Mouse (Mus musculus): ENCODE measurements around the gene Ranbp6. TPM values are rescaled to one million over a fixed set of nuclear protein-coding genes. Genes with fewer than 3 reads are reported as not detected.

Gene Ranbp6
- 10 to 100 TPM; 14.1 to 14.3 TPM for total RNA-seq (2021)

DNA sequence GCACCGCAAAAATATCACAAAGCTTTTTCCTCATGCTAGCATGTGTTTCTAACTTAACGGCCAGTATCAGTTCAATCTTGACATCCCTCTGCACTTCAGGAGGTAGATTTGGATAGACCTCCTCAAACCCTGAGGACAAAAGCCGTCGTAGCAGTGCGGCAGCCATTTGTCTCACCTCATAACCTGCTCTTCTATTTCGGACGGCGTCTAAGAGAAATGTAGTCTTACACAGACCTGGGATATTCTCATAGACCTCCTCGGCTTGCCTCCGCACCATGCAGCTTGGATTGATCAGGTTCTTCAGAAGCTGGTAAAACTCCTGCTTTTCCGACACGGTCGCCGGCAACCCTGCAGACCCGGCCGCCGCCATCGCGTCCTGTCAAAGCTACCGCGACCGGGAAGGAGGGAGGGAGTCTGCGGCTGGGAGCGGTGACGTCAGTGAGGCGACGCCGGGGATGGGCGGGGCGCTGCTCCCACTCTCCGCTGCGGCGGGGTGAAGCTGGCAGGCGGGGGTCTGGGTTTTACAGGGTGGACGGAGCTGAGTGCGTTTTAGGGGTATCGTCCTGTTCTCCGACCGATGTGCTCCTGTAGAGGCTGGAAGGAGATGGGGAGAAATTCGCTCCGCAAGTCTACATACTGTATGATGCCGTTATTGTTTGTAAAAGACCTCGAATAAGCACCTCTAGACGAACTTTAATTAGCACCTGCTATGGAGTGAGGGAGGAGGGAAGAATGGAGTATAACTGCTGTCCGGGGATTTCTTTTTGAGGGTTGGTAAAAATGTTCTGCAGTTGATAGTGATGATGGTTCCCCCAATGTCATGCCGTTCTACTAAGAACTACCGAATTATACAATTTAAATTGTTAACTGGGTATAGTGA lies at the start of gene Ranbp6:
Gene Ranbp6 (minus strand): TSS at position 394 of the 880 bp plus-strand sequence.
- DNase-seq = peak; percentile 94

GRCm38 (mm10) chr19:29860816-29861215 lies 48.0 kb upstream of the Ranbp6 start:
- DNase-seq = no peak

DNA sequence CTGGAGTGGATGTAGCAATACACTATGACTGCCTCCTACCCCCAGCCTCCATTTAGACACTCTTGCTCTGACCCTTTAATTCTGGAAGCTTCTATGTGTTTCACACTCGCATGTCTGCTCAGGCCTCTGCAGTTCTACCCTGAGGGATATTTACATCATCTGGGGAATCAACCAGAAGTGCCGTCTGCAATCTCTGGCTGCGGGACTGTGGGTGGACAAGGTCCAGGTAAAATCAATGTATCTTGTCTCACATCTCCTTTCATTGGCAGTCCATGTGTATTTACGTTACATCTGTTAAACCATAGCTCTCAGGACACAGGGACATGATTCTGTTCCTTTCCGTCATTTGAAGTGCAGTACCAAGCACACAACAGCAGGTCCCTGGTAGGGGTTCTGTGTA lies 44.5 kb upstream of the Ranbp6 start:
- no peak for DNase-seq

- DNase-seq = no peak
Measured at GRCm38 (mm10) chr19:29853711-29854110, 40.9 kb upstream of the Ranbp6 start.

GRCm38 (mm10) chr19:29851036-29851690 lies 38.4 kb upstream of the Ranbp6 start:
- DNase-seq = no peak

DNA sequence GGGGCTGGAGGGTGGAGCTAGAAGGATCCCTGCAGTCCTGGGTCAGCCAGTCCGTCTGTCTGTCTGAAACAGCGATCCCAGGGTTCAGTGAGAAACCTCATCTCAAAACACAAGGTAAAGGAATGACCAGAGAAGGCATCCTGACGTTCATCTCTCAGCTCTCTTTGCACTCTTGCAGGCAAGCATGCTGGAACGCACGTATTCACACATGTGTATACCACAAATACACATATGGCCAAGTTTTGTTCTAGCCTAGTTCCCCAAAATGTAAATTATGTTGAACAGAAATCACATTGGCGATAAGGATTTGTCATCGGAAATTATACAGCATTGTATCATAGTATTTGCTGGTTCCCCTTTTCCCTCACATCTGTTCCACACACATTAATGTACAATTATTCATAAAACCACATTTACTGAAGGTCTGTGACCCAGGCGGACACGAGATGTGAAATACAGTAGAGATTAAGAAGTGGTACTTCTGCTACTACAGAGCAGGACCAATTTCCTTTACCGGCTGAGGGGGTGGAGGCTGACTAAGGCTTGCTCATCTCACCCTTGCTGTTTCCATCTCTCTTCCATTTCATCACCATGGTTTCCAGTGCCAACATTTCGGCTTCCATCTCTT lies 37.3 kb upstream of the Ranbp6 start:
- no peak for DNase-seq

DNA sequence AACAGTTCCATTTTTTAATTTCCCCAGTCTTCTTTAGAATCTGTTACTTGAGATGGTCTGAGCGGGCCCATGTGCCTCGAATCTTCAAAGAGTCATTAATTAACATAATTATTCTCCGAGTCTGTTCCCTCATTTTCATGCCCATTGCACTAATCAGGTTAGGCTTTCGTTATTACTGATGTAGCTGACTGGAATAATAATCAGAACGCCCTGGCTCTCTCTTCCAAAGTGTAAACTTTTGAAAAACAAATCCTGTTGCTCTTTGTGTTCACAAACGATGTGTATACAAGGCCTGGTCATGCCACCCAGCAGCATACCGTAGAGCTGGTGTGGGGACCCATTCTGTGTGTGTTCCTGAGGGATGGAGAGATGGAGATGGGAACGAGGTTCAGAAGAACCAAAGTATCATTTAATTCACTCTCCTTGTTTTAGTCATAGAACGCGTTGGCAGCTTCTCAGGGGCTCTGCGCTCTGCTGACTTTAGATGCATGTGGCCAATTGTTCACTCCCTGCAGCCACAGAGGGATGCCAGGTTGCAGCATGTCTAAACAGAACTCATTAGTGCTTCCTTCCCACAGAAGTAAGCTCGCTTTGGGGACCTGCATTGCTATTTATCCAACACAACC lies 31.4 kb upstream of the Ranbp6 start:
- no peak for DNase-seq

GRCm38 (mm10) chr19:29843641-29844035 lies 30.9 kb upstream of the Ranbp6 start:
- no peak for DNase-seq

DNA sequence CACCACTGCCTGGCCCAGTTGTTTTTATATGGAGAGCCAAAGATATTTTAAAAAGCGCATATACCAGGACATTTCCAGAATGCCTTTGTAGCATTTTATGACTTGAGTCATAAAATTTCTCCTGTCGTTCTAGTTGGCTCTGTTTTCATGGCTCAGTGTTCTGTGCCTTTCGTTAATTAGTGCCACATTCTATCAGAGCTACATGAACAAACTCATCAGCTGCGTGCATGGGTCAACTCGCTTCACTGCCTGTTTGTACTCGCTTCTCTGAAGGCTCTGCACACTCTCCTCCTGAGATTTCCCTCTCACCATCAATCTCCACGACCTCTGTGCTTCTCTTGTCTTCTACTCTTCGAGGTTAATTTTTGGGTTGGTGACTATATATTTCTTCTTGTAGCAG lies 30.2 kb upstream of the Ranbp6 start:
- no peak for DNase-seq

DNA sequence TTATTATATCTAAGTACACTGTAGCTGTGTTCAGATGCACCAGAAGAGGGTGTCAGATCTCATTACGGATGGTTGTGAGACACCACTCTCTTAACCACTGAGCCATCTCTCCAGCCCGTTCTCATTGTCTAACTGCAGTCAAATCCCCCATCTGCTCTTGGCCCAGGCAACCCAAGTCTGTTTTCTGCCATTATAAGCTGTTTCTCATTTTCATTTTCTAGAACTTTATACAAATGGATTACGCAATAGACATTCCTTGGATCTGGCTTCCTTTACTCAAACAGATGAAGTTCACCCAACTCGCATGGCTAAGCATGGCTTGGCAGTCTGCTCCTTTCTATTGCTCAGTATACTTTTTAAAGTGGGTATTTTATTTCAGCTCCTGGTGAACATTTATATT lies 27.9 kb upstream of the Ranbp6 start:
- DNase-seq = no peak

- no peak for DNase-seq
Measured at GRCm38 (mm10) chr19:29838636-29839135, 25.9 kb upstream of the Ranbp6 start.

DNA sequence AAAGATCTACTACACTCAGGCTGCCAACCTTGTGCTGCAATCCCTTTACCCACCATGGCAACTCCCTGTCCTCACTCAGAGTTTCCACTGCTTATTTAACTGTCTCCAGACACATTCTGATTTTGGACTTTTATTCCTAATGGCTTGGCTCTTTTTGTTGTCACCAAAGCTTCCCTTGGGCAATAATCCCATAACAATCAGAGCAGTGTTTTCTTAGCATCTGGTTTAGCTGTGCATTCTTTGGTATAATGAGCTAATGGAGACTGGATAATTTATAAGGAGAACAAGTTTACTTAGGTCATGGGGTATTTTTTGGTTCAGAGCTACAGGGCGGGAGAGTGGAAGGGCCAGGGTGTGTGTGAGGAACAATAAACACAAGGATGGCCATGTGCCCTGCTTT lies 25.4 kb upstream of the Ranbp6 start:
- DNase-seq = no peak

DNA sequence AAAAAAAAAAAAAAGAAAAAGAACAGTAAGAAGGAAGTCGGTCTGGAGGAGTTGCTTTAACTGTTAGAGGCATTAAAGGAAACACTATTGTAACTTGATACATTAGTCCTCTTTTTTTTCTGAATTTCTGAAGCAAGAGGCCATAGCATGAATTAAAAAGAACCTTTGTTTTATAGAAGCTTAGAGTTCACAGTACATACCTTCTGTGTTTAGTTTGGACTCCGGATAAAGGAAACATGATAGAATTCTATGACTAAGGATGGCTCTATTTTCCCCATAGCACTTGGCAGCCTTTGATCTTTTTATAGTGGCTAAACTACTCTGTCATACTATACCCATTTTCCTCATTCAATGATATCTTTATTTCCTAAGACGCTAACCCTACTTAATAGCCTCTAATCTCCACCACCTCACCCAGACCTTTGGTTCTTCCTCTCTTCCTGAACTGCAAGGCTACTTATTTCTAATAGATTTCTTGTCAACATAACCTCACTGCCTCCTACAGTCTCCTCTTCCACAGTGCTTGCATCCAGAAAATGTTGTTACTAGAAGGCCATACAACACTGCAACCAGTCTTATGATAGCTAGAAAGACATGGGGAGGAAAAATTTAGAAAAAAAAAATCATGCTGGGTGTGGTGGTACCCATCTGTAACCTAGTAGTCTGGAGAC lies 22.7 kb upstream of the Ranbp6 start:
- no peak for DNase-seq

- no peak for DNase-seq
Measured at GRCm38 (mm10) chr19:29830911-29831310, 18.1 kb upstream of the Ranbp6 start.

- no peak for DNase-seq
Measured at GRCm38 (mm10) chr19:29828558-29828957, 15.8 kb upstream of the Ranbp6 start.

GRCm38 (mm10) chr19:29826686-29827085 lies 13.9 kb upstream of the Ranbp6 start:
- peak; percentile 44 for DNase-seq

DNA sequence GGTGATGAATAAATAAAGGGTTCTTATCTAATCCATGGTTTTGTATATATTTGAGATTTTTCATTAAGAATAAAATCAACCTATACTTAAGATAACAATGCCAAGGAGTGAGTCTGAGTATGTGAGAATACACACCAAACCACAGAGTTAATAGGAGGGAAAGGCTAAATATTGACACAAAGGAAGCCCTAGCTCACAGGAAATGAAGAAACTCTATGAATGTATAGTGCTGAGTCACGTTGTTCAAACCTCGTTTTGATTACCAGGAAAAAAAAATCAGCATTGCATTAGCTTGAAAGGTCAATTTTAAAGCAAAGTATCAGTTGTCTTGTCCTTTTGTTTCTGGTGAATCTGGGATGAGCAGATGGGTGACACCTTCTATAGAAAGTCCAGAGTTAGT lies 12.2 kb upstream of the Ranbp6 start:
- DNase-seq = no peak

DNA sequence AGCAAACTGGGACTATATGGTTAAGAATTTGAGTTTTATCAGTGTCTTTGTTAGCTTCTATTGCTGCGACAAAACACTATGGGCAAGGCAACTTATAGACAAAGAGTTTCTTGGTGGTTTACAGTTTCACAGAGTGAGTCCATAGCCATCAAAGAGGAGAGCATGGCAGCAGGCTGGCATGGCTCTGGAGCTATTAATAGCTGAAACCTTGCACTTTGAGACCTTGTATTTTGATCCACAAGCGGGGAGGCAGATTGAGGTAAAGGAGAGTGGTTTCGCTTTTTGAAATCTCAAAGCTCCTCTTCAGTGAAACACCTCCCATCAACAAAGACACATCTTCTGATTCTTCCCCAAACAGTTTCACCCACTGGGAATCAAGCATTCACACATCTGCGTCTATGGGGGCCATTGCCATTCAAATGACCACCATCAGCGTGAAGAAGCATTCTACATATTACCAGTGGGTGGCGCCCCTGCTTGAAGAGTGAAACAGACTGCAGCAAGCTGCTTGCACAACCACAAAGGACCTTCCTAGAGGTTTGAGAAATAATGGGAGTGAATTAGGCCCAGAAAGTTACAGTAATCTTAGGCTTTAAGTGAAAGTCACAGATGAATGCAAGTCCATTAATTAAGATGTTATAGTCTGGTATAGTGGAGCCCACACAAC lies 11.4 kb upstream of the Ranbp6 start:
- DNase-seq = peak; percentile 73

DNA sequence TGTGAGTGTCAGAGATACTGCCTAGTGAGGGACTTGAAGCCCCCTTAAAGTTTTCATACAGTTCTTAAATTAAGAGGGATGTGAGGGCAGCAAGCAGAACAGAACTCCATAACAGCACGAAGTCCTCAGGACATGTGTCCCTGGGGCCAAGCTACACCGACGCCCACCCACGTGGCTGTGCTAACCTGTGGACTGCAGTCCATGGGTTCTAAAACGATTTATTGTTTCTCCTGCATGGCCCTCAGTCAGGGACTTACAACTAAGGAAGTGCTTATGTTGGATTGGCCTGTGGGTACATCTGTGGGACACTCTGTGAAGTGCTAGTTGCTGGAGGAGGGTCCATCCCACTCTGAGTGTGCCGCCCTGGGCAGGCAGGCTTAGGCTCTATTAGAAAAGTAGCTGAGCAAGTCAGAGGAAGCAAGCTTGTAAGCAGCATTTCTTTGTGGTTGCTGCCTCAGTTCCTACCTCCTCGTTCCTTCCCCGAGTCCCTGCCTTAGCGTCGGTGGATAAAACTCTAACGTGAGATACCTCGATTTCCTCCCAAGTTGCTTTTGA lies 10.8 kb upstream of the Ranbp6 start:
- no peak for DNase-seq

DNA sequence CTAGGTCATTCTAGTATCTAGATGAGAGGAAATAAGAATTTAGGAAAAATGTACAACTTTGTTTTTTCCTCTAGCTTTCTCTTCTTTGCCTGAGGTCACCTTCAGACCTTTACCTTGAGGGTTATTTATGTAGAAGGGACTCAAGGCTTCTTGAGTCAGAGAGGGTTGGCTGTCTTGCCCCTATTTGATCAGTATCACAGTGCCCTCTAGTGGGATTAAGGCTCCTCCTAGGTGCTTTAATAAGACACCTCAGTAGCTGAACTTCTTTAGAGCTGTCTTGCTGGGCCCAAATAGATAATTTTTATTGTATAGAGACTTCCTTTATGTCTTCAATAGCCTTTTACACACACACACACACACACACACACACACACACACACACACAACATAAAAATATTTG lies 8.2 kb upstream of the Ranbp6 start:
- DNase-seq = peak; percentile 38

DNA sequence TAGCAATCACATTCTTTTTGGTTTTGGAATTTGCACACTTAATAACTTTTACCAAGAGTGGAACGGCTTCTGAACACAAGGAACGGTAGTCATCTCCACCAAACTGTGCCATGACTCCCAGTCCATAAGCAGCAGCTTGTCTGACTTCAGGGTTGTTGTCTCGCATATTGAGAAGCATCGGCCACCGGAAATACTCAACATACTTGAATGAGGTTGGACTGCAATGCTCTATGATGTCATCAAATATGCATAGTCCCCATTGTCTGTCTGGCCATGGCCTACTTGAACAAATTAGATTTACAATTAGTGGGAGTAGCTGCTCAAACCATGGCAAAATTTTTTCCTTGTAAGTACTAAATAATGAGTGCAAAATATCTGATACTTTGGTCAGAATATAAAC lies 2.8 kb downstream of the Ranbp6 start:
- no peak for DNase-seq
